Mouse (Mus musculus): Measurements from ENCODE around the gene Lin7b. TPM values are rescaled to one million over a fixed set of nuclear protein-coding genes. Genes with fewer than 3 reads are reported as not detected.

Gene Lin7b
- polyA plus RNA-seq, 1 experiment from 2014 or later = 24.4 TPM

Other genes starting within 250 kb of the Lin7b start
- gene Rps11, start 246.1 kb downstream of the Lin7b start, polyA plus RNA-seq (2015; fragmentation: Nextera tagmentation; extraction: Ambion mirVana) = 742 and 762 TPM in 2 replicates
- gene Rpl13a, start 241.8 kb downstream of the Lin7b start, polyA plus RNA-seq (2015; fragmentation: Nextera tagmentation; extraction: Ambion mirVana) = 582 and 606 TPM in 2 replicates
- gene Gm45713, start 234.4 kb downstream of the Lin7b start, polyA plus RNA-seq (2015; fragmentation: Nextera tagmentation; extraction: Ambion mirVana) = not detected in 2 replicates
- gene Flt3l, start 234.2 kb downstream of the Lin7b start, polyA plus RNA-seq (2015; fragmentation: Nextera tagmentation; extraction: Ambion mirVana) = 2.1 and 2.3 TPM in 2 replicates
- 87.1 and 90.0 TPM in 2 replicates for gene Pih1d1, start 216.3 kb downstream of the Lin7b start, polyA plus RNA-seq (2015; fragmentation: Nextera tagmentation; extraction: Ambion mirVana)
- gene Aldh16a1, start 216.0 kb downstream of the Lin7b start, polyA plus RNA-seq (2015; fragmentation: Nextera tagmentation; extraction: Ambion mirVana) = 16.1 and 19.8 TPM in 2 replicates
- 0.59 and 1.0 TPM in 2 replicates for gene Slc17a7, start 206.6 kb downstream of the Lin7b start, polyA plus RNA-seq (2015; fragmentation: Nextera tagmentation; extraction: Ambion mirVana)
- not detected in 2 replicates for gene Gfy, start 191.0 kb downstream of the Lin7b start, polyA plus RNA-seq (2015; fragmentation: Nextera tagmentation; extraction: Ambion mirVana)
- gene Pth2, start 189.6 kb downstream of the Lin7b start, polyA plus RNA-seq (2015; fragmentation: Nextera tagmentation; extraction: Ambion mirVana) = 0.68 and 0.93 TPM in 2 replicates
- 0.63 and 0.84 TPM in 2 replicates for gene Ccdc155, start 165.7 kb downstream of the Lin7b start, polyA plus RNA-seq (2015; fragmentation: Nextera tagmentation; extraction: Ambion mirVana)
- 4.0 and 5.8 TPM in 2 replicates for gene Dkkl1, start 158.4 kb downstream of the Lin7b start, polyA plus RNA-seq (2015; fragmentation: Nextera tagmentation; extraction: Ambion mirVana)
- gene Tead2, start 154.8 kb downstream of the Lin7b start, polyA plus RNA-seq (2015; fragmentation: Nextera tagmentation; extraction: Ambion mirVana) = 45.7 and 55.8 TPM in 2 replicates
- 1.3 and 1.7 TPM in 2 replicates for gene Cd37, start 131.5 kb downstream of the Lin7b start, polyA plus RNA-seq (2015; fragmentation: Nextera tagmentation; extraction: Ambion mirVana)
- gene Slc6a16, start 129.5 kb downstream of the Lin7b start, polyA plus RNA-seq (2015; fragmentation: Nextera tagmentation; extraction: Ambion mirVana) = 0.50 and 0.91 TPM in 2 replicates
- gene Slc6a21, start 93.1 kb downstream of the Lin7b start, polyA plus RNA-seq (2015; fragmentation: Nextera tagmentation; extraction: Ambion mirVana) = not detected in 2 replicates
- gene Trpm4, start 36.8 kb downstream of the Lin7b start, polyA plus RNA-seq (2015; fragmentation: Nextera tagmentation; extraction: Ambion mirVana) = 10.7 and 12.7 TPM in 2 replicates
- gene Hrc, start 35.3 kb downstream of the Lin7b start, polyA plus RNA-seq (2015; fragmentation: Nextera tagmentation; extraction: Ambion mirVana) = 0.23 and 0.26 TPM in 2 replicates
- 29.9 and 31.3 TPM in 2 replicates for gene Ppfia3, start 3.6 kb downstream of the Lin7b start, polyA plus RNA-seq (2015; fragmentation: Nextera tagmentation; extraction: Ambion mirVana)
- 202 and 214 TPM in 2 replicates for gene Snrnp70, start 25.2 kb upstream of the Lin7b start, polyA plus RNA-seq (2015; fragmentation: Nextera tagmentation; extraction: Ambion mirVana)
- gene Kcna7, start 35.1 kb upstream of the Lin7b start, polyA plus RNA-seq (2015; fragmentation: Nextera tagmentation; extraction: Ambion mirVana) = not detected in 2 replicates
- gene Ntf5, start 43.1 kb upstream of the Lin7b start, polyA plus RNA-seq (2015; fragmentation: Nextera tagmentation; extraction: Ambion mirVana) = 0.10 TPM in 1 of 2 replicates, not detected in the other
- gene Lhb, start 50.2 kb upstream of the Lin7b start, polyA plus RNA-seq (2015; fragmentation: Nextera tagmentation; extraction: Ambion mirVana) = 0.45 and 0.63 TPM in 2 replicates
- 21.0 and 22.7 TPM in 2 replicates for gene Gys1, start 64.3 kb upstream of the Lin7b start, polyA plus RNA-seq (2015; fragmentation: Nextera tagmentation; extraction: Ambion mirVana)
- gene Ruvbl2, start 67.5 kb upstream of the Lin7b start, polyA plus RNA-seq (2015; fragmentation: Nextera tagmentation; extraction: Ambion mirVana) = 107 and 117 TPM in 2 replicates
- 6,021 and 6,209 TPM in 2 replicates for gene Ftl1, start 89.3 kb upstream of the Lin7b start, polyA plus RNA-seq (2015; fragmentation: Nextera tagmentation; extraction: Ambion mirVana)
- 257 and 261 TPM in 2 replicates for gene Bax, start 96.3 kb upstream of the Lin7b start, polyA plus RNA-seq (2015; fragmentation: Nextera tagmentation; extraction: Ambion mirVana)
- 0.08 and 0.23 TPM in 2 replicates for gene Tulp2, start 111.3 kb upstream of the Lin7b start, polyA plus RNA-seq (2015; fragmentation: Nextera tagmentation; extraction: Ambion mirVana)
- gene Gm45808, start 116.2 kb upstream of the Lin7b start, polyA plus RNA-seq (2015; fragmentation: Nextera tagmentation; extraction: Ambion mirVana) = not detected in 2 replicates
- 4.0 and 4.1 TPM in 2 replicates for gene Dhdh, start 118.2 kb upstream of the Lin7b start, polyA plus RNA-seq (2015; fragmentation: Nextera tagmentation; extraction: Ambion mirVana)
- gene Nucb1, start 139.8 kb upstream of the Lin7b start, polyA plus RNA-seq (2015; fragmentation: Nextera tagmentation; extraction: Ambion mirVana) = 118 and 121 TPM in 2 replicates
- 11.7 and 12.5 TPM in 2 replicates for gene Ppp1r15a, start 155.7 kb upstream of the Lin7b start, polyA plus RNA-seq (2015; fragmentation: Nextera tagmentation; extraction: Ambion mirVana)
- gene Plekha4, start 155.7 kb upstream of the Lin7b start, polyA plus RNA-seq (2015; fragmentation: Nextera tagmentation; extraction: Ambion mirVana) = 1.3 TPM in 2 replicates
- gene Hsd17b14, start 184.3 kb upstream of the Lin7b start, polyA plus RNA-seq (2015; fragmentation: Nextera tagmentation; extraction: Ambion mirVana) = 0.37 TPM in 1 of 2 replicates, not detected in the other
- 23.8 and 27.1 TPM in 2 replicates for gene Bcat2, start 199.6 kb upstream of the Lin7b start, polyA plus RNA-seq (2015; fragmentation: Nextera tagmentation; extraction: Ambion mirVana)
- gene Fgf21, start 244.9 kb upstream of the Lin7b start, polyA plus RNA-seq (2015; fragmentation: Nextera tagmentation; extraction: Ambion mirVana) = not detected in 2 replicates
- not detected in 2 replicates for gene Fut1, start 246.7 kb upstream of the Lin7b start, polyA plus RNA-seq (2015; fragmentation: Nextera tagmentation; extraction: Ambion mirVana)

All from midbrain, embryonic 15.5 days (tissue).